Comparison of ENCODE assay signal across 8 mouse cellular contexts in genomic region chr9:94668589-94668988, GRCm38 (mm10). TPM values are rescaled to one million over a fixed set of nuclear protein-coding genes. Genes with fewer than 3 reads are reported as not detected.
DNase-seq lines count a peak whose midpoint lies in the region; ATAC-seq and TF ChIP-seq lines count a peak whose summit lies in the region.

No protein-coding gene starts in this region.

- no peak for TF ChIP-seq POLR2A in cerebellum, adult 2 months (IDR thresholded peaks at IDR 0.05; ENCODE audit: borderline replicate concordance, insufficient read depth, low read length)

- no peak overlapping the region for H3K4me2 ChIP-seq in forebrain, postnatal 0 days (ENCODE audit: low read depth)
- no peak overlapping the region for H3K4me2 ChIP-seq in forebrain, embryonic 15.5 days (replicated peaks)
- no peak overlapping the region for H3K4me2 ChIP-seq in kidney, embryonic 15.5 days

- no peaks in the 10 kb centered on the region for H3K9me3 ChIP-seq in forebrain, postnatal 0 days (ENCODE audit: low read length)
- no peaks in the 10 kb centered on the region for H3K9me3 ChIP-seq in forebrain, embryonic 15.5 days
- H3K9me3 ChIP-seq in kidney, embryonic 15.5 days (replicated peaks), result no peaks in the 10 kb centered on the region

- peak; percentile 32 for DNase-seq in forebrain, postnatal 0 days
- DNase-seq in 416B (ENCODE audit: low read depth), result peak; percentile 63
- DNase-seq in cerebellum, adult 2 months, result peak; percentile 24 to 30
- DNase-seq in layer of hippocampus, adult 8-10 months (ENCODE audit: low spot score in 2 of 2), result peak; percentile 61 to 69
- DNase-seq in thymus, postnatal 36 days, result peak; percentile 73 to 80

- no peaks in the 10 kb centered on the region for H3K36me3 ChIP-seq in forebrain, postnatal 0 days (ENCODE audit: insufficient read depth)
- H3K36me3 ChIP-seq in forebrain, embryonic 15.5 days, result no peaks in the 10 kb centered on the region
- no peaks in the 10 kb centered on the region for H3K36me3 ChIP-seq in kidney, embryonic 15.5 days

- H3K27me3 ChIP-seq in forebrain, postnatal 0 days (ENCODE audit: insufficient read depth, low read length), result no peaks in the 10 kb centered on the region
- no peaks in the 10 kb centered on the region for H3K27me3 ChIP-seq in forebrain, embryonic 15.5 days
- H3K27me3 ChIP-seq in cerebellum, adult 2 months (ENCODE audit: control insufficient read depth, insufficient read depth, low read length), result no peaks in the 10 kb centered on the region
- no peaks in the 10 kb centered on the region for H3K27me3 ChIP-seq in kidney, embryonic 15.5 days

- WGBS in forebrain, postnatal 0 days, result 50% methylated on average over 7 of the region's 7 CpGs
- WGBS in forebrain, embryonic 15.5 days, result 49% methylated on average over 7 of the region's 7 CpGs
- 67% methylated on average over 7 of the region's 7 CpGs for WGBS in cerebellum, adult 2 months
- 64% methylated on average over 7 of the region's 7 CpGs for WGBS in kidney, embryonic 15.5 days

- no peak overlapping the region for H3K27ac ChIP-seq in forebrain, postnatal 0 days (ENCODE audit: low read depth, low read length)
- H3K27ac ChIP-seq in forebrain, embryonic 15.5 days (replicated peaks), result no peak overlapping the region
- H3K27ac ChIP-seq in cerebellum, adult 2 months (ENCODE audit: insufficient read depth, low read length), result no peak overlapping the region
- H3K27ac ChIP-seq in kidney, embryonic 15.5 days, result no peak overlapping the region

- no peak for ATAC-seq in forebrain, postnatal 0 days
- no peak for ATAC-seq in forebrain, embryonic 15.5 days (replicated peaks)
- ATAC-seq in megakaryocyte-erythroid progenitor cell, adult 5-6 weeks (replicated peaks; ENCODE audit: low FRiP score, low TSS enrichment, poor library complexity, severe bottlenecking), result peak; percentile 46; the same call in 1 of the 2 replicates
- no peak for ATAC-seq in kidney, embryonic 15.5 days (replicated peaks; ENCODE audit: low FRiP score)

- 0 out of 2 replicates have a peak, but pooled peaks have one; percentile 12 for TF ChIP-seq CTCF in forebrain, postnatal 0 days (IDR thresholded peaks at IDR 0.05; ENCODE audit: low read depth)
- no peak for TF ChIP-seq CTCF in cerebellum, adult 2 months (IDR thresholded peaks at IDR 0.05; ENCODE audit: borderline replicate concordance, insufficient read depth, low read depth, low read length)

- H3K4me3 ChIP-seq in forebrain, postnatal 0 days (ENCODE audit: low read depth, low read length), result no peak overlapping the region
- H3K4me3 ChIP-seq in forebrain, embryonic 15.5 days, result no peak overlapping the region
- no peak overlapping the region for H3K4me3 ChIP-seq in cerebellum, adult 2 months (replicated peaks; ENCODE audit: insufficient read depth, low read depth, low read length)
- no peak overlapping the region for H3K4me3 ChIP-seq in kidney, embryonic 15.5 days (replicated peaks)

- no peak overlapping the region for H3K9ac ChIP-seq in forebrain, postnatal 0 days
- H3K9ac ChIP-seq in forebrain, embryonic 15.5 days (replicated peaks), result no peak overlapping the region
- H3K9ac ChIP-seq in kidney, embryonic 15.5 days, result no peak overlapping the region

- H3K4me1 ChIP-seq in forebrain, postnatal 0 days (ENCODE audit: insufficient read depth), result no peaks in the 10 kb centered on the region; the same call in 1 of the 2 replicates
- H3K4me1 ChIP-seq in forebrain, embryonic 15.5 days, result peaks cover 5% of the 10 kb centered on the region
- H3K4me1 ChIP-seq in cerebellum, adult 2 months (ENCODE audit: control insufficient read depth, insufficient read depth, low read length), result peaks cover 3% of the 10 kb centered on the region
- peaks cover 8% of the 10 kb centered on the region for H3K4me1 ChIP-seq in kidney, embryonic 15.5 days

RNA-seq across cellular contexts. Expression of gene Slc9a9, which starts 1.1 kb away (rescaled TPM):
- 5.3 and 6.7 TPM in 2 replicates for total RNA-seq in forebrain, postnatal 0 days (2014; rRNA removed)
- polyA plus RNA-seq in forebrain, postnatal 0 days (2015; fragmentation: Nextera tagmentation; extraction: Ambion mirVana), result 3.3 and 4.8 TPM in 2 replicates
- 2.5 and 3.0 TPM in 2 replicates for polyA plus RNA-seq in forebrain, embryonic 15.5 days (2015; fragmentation: Nextera tagmentation; extraction: Ambion mirVana)
- polyA plus RNA-seq in cerebellum, adult 2 months (2012; rRNA removed), result 8.9 and 9.0 TPM in 2 replicates
- 10 to 100 TPM; 15.3 to 22.8 (median 19.3) TPM for total RNA-seq in layer of hippocampus, adult 8-10 months (2022)
- total RNA-seq in megakaryocyte-erythroid progenitor cell, adult 5-6 weeks (2014; fragmentation: Nextera tagmentation), result 3.0 and 5.7 TPM in 2 replicates
- 2.9 and 6.1 TPM in 2 replicates for total RNA-seq in megakaryocyte-erythroid progenitor cell, adult 5-6 weeks (2017)
- polyA plus RNA-seq in kidney, embryonic 15.5 days (2015; fragmentation: Nextera tagmentation; extraction: Ambion mirVana), result 3.4 and 4.0 TPM in 2 replicates
